Mouse (Mus musculus) stomach, postnatal 0 days (tissue): Measurements from ENCODE around the gene Psma5.

ENCODE experiments used
- CTCF ChIP-seq: IDR thresholded peaks from 2 replicates; pipeline ENCODE4 v1.5.1; 2016; ENCODE audit warnings: antibody characterized with exemption, low read depth, mild to moderate bottlenecking, moderate library complexity
- EP300 ChIP-seq: optimal IDR thresholded peaks from 2 replicates; pipeline ENCODE3; 2016; ENCODE audit warnings: antibody characterized with exemption

- TF ChIP-seq CTCF (no peak), EP300 (no peak)
Observed at GRCm38 (mm10) chr3:108306387-108306786, 49.7 kb downstream of the Psma5 start.
